Mouse (Mus musculus) erythroblast, adult 5-6 weeks (primary cell): Measurements from ENCODE around the gene Srp68. TPM values are rescaled to one million over a fixed set of nuclear protein-coding genes. Genes with fewer than 3 reads are reported as not detected.

Experiments
- ATAC-seq: replicated peaks from 2 replicates; pipeline ENCODE4 v1.8.0; 2016; ENCODE audit warnings: moderate number of reproducible peaks, mild to moderate bottlenecking, moderate TSS enrichment, inconsistent platforms; ENCODE audit not compliant: poor library complexity, low FRiP score, severe bottlenecking
- total RNA-seq, 2 experiments: library from RNA; stranded (forward) in 1 of 2; stranded (reverse) in 1 of 2; fragments of 150-400 nt in 1 of 2; fragments of 200-764, 138-1000 nt in 1 of 2; gene quantifications; 2 replicates each; pipeline versions ENCODE4 v1.2.3 to v1.2.4; 2015 to 2017; ENCODE audit warnings: low replicate concordance in 2 of 2

Srp68 gene
- total RNA-seq, 2 experiments from 2014 or later = 7.5 to 8.5 TPM

DNA sequence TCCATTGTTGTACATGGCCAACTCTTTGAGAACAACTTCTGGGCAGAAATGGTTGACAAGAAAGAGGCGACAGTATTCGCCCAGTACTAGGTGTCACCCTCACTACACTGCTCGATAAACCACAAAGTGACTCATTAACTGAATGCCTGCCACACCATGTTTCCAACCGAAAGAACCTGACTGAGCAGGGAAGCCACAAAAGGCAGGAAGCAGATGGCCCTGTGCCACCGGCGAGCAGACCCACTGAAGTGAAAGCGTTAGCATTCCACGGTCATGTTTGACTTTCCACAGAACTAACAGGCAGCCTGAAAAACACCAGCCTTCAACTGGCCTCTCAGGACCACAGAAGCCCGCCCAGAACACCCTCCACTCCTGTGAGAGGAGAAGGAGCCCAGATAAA lies 19.4 kb downstream of the Srp68 start:
- no peak for ATAC-seq

DNA sequence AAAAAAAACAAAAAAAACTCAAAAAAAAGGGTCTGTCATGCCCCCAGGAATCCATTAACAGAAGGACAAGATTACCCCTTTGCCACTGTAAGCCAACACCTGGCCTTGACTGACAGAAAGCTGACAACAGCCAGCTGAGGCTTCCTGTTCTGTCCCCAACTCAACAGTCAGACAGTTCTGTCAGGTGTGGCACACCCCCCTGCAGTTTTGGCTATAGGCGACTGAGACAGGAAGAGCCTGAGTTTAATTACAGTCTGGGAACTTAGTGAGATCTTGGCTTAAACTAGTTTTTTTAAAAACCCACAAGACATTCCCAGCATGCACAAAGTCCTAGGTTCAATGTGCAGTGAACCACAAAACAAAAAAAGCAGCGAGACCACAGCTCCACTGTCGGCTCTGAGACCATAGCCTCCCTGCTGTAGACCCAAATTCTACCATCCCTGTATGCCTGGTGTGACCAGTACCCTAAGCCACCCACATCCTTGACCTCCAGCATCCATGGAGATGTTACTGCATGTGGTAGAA lies 20.9 kb downstream of the Srp68 start:
- no peak for ATAC-seq

DNA sequence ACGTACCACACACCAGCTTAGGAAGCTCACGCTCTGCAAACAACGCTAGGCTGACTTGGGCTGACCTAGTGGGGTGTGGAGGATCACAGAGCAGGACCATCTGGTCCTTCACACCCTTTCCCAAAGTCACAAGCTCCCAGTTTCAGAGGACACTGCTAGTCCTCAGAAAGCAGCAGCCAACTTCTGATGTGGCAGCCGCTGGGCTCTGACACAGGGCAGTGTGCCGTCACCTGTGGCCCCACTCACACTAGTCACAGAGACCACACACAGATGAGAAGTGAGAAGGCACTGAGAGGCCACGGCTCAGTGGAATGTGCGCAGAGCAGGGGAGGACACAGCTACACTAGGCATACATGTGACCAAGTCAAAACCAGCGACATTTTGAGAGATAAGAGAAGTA lies 23.1 kb downstream of the Srp68 start:
- ATAC-seq = no peak

DNA sequence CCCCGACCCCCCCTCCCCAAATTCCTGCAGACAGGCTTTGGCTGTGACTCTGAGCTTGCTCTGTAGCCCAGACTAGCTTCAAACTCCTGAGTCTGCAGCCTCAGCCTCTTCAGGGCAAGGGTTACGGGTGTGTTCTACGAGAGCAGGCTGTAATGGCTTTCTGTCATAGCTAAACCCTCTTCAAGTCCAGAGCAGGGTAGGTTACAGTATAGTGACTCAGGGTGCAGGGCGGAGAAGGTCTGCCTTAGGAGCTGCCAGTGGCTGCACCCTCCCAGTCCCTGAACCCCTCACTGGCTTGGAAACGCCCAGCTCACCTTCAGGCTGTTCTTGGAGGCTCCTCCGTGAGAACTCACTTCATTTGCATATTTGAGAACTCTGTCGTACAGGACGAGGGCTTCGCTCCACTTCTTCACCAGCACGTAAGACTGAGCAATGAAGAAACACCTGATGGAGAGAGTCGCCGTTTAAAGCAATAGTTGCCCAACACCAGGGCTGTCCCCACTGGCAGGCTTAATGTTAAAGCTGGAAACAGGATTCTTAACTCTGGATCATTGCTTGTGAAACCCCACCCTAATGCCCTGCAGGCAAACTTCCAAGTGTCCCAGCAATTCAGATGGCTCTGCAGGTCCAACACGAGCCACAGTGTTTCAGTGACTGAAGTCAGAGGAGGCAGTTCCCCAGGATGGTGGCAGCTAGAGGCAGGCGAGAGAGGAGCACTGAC lies 26.4 kb downstream of the Srp68 start:
- ATAC-seq = no peak

DNA sequence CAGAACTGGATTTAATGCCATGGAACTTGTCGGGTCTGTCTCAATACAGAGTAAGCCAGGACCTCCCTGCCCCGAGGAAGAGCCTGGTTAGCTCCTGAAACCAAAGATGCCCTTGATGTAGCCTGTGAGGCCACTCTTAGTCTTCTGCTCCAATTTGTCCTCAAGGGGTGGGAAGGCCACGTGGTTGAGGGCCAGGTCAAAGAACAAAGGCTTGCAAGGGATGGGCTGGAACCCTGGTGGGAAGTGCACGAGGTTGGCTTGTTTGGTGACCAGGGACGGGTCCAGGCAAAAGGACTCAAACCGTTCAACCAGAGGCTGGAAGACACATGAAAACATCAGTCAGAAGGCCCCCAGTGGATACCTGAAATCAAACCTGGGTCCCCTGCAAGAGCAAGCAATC lies 28.4 kb downstream of the Srp68 start:
- ATAC-seq = no peak

DNA sequence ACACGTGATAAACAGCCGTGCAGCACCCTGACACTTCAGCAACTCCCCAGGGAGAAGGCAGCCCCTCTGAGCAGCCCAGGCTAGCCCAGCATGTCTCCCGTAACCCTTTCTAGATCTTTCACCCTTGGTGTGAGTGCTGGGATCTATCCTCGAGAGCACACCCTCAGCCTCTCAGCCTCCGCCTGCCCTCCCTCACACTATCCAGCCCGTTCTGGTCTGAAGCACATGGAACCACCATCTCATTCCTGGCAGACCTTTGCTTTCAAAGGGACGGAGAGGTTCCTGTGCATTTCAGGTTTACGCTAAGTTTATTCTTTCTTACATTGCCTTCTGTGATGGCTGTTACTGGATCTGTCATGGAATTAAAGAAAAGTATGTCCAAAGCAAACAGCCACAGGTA lies 29.4 kb downstream of the Srp68 start:
- ATAC-seq = no peak

DNA sequence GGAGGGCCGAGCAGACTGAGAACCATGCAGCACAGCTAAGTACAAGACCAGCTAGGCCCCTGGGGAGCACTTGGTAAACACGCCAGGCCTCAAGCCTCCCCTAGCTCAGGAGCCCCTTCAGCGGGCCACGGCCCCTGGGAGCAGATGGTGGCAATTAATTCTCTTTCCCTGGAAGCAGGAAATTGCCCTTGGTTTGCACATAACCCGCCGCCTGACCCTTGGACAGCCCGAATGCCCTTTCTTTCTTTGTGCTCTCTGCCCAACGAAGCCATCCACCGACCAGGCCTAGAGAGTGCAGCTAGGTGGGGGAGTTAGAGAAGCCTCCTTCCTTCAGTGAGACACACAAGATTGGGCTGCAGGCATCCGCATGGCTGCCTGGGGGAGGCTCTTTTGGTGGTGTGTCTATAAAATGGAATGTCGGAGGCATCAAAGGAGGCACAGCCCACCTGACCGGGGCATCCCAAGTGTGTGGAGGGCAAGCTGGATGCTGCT lies 32.2 kb downstream of the Srp68 start:
- no peak for ATAC-seq

DNA sequence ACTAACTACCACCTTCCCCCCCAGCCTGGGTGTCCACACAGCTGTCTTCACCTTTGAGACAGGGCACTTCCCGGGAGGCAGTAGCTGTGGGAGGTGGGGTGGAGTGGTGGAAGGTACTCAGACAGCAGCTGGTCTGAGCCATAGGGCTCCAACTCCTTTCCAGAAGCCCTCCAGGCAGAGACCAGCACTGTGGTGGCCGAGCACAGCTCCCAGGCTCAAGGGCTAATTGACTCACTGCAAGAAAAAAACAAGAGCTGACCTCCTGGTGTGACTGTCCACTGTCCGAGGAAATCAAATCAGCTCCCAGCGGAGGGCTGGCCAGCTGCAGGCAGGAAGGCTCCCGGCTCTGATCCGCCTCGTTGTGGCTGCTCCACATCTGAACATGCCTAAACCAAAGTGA lies 34.2 kb downstream of the Srp68 start:
- no peak for ATAC-seq

DNA sequence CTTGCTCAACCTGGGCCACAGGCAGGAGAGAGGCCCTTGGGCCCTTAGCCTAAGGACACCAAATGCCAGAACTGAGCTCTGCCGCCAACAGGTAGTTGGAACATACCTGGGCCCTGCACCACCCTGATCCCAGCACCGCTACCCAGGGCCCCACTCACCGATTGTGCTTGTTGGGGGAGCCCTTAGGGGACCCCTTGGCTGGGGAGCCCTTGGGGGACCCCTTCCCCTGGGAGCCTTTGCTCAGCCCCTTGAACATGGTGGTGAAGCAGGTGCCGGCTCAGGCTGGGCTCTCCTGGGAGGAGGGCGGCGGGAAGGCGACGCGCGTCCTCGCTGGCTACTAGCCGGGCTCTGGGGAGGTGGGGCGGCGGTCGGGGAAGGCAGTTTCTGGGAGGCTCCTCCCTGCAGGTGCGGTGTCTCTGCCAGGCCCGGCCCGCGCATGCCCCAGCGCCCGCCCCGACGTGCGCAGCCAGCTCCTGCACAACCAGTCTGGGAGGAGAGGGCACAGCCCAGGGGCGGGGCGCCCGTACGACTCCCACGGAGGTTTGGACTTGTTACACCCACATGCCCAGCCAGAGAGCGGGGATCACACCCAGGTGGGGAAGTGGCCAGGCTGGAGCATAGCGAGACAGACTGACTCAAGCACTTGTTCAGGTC lies 36.1 kb downstream of the Srp68 start, which contains the start of gene Evpl:
Gene Evpl (minus strand): TSS at position 336 of the 654 bp plus-strand sequence.
- peak; percentile 47 for ATAC-seq

DNA sequence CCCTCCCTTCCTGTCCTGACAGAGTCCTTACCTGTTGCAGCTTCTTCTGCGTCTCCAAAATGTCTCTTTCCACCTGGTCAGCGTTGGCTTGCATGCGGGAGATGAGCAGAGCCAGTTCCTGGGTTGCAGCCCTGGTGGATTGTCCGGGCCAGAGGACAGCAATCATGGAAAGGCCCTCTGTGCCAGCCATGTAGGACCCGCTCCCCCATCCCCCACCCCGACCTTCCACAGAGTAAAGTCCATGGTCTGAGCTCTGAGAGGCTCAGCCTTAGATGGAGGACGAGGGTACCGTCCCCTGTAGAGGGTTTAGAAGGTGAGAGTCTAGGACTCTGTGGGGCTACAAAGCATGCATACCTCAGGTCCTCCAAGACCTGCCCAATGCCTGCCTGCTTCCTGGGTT lies 39.1 kb downstream of the Srp68 start:
- ATAC-seq = no peak

DNA sequence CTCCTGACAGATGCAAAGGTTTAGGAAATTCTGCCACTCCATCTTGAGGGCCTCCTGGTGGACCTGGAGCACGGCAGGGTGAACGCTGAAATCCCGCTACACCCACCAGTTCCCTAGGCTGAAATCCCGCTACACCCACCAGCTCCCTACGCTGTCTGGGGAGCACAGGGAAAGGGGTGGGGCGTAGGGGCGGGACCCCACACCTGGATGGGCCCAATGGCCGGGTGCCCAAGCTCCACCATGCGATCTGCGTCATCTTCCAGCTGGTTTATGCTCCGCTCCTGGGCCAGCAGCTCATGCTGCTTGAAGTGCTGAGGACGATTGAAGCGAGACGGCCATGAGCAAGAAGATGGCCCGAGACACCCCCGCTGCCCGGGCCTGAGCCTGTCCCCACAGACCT lies 41.6 kb downstream of the Srp68 start:
- no peak for ATAC-seq

DNA sequence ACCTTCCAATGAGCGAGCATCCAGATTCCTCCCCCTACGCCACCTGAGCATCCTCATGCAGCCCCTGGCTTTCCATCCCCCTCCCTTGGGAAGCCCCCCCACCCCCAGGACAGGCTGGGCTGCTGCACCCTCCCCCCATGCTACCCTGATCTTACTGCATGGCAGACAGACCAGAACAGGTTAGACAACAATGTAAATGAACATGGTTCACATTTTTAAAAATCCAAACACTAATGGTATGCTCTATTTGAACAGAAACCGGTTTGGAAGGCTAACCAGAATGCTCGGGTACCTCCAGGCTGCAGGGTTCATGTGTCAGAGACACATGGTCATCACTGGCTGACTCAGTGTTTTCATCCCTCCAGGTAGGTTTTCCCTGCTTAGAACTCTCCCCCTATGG lies 45.3 kb downstream of the Srp68 start:
- ATAC-seq = no peak

DNA sequence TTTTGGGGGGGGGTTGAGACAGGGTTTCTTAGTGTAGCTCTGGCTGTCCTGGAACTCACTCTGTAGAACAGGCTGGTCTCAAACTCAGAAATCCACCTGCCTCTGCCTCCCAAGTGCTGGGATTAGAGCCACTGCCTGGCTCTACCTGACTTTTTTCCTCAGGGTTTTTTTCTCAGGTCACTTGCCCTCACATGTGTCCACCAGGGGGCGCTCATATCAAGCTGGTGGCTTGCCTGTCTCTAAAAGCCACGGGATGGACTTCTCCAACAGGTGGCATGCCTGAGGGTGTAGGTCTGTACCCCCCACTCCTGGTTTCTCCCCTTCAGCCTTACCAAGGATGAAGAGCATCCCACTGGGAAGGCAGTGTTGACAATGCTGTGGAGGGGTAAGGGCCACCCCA lies 47.6 kb downstream of the Srp68 start:
- peak; percentile 65 for ATAC-seq

DNA sequence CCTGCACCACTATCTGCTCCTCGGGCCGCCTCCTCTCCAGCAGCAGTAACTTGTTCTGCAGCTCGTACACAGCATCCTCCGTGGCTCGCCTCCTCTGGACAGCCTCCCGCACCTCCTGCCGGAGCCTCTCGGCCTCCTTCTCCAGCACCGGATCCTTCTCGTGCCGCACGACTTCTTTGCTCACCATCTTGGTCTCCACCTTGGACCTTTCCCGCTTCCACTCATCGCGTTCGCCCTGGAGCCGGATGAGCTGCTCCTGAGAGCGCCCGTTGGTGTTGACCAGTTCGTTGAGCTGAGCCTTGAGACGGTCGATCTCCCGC lies 51.3 kb downstream of the Srp68 start:
- ATAC-seq = no peak

DNA sequence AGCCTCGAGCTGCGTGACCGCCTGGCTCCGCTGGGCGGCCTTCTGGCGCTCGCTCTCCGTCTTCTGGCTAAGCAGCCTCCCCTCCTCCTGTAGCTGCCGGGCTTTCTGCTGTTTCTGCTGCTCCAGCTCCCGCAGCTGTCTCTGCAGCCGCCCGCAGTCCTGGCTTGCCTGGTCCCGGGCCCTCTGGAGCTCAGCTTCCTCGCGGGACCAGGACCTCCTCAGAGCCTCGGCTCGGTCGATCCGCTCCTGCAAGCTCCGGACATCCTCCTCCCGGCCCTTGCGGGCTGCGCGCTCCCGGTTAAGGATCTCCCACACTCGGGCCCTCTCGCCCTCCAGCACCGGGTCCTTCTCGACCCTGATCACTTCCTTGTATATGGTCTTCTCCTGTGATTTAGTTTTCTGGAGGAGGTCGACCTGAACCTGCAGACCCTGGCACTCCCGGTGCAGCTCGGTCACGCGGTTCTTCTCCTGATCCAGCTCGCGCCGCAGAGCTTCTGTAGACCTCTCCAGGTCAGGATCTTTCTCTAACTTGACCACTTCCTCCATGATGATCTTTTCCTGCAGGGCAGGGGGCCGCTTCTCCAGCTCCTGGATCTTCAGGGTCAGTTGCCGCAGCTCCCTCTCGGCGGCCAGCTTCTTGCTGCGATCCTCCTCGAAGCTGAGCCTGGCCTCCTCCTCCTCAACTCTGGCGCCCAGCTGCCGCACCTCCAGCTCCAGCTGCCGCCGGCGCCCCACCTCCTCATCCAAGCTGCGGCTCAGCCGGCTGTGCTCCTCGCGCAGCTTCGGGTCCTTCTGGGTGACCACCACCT lies 51.9 kb downstream of the Srp68 start:
- no peak for ATAC-seq

DNA sequence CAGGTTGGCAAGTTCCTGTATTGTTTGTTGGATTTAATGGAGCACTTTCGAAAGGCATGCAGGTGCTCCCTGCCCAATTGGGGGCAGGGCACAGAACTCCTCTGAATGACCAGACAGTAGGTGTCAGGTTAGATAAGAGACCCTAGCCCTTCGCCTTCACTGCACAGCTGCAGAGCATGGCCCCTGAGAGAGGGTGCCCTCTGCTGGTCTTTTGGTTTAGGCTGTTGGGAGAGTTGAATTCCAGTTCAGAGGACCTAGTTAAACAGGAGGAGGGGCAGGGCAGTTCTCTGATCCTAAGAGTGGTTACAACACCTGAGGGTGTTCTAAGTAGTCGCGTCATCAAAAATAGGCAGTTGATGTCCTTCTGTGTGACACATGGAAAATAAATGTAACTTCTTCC lies 54.1 kb downstream of the Srp68 start:
- no peak for ATAC-seq

DNA sequence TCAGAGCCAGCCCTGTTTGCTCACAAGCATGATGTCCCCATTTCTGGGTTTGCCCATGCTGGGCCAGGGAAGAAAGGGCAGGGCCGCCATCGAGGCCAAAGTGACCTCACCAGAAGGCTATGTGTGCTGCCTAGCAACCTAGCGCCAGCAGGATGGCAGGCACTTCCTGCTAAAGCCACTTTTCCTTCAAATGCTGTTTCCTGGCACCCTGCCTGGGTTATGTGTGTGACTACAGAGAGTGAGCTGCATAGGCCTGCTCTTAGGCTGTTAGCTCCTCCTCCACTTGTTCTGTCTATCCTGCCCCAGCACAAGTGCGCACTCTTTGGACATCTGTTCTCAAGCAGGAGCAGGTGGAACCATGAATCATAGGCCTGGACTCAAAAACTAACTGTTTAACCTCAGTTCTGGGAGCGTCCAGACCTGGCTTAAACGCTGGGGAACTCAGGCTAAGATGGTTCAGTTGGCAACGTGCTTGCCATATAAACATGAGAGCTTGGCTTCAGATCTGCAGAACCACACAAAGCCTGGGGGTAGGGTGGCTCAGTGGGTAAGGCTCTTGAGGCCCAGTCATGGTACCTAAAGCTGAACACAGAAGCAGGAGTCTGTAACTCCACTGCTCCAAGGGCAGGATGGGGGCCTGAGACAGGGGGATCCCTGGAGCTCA lies 55.1 kb downstream of the Srp68 start:
- ATAC-seq = no peak

DNA sequence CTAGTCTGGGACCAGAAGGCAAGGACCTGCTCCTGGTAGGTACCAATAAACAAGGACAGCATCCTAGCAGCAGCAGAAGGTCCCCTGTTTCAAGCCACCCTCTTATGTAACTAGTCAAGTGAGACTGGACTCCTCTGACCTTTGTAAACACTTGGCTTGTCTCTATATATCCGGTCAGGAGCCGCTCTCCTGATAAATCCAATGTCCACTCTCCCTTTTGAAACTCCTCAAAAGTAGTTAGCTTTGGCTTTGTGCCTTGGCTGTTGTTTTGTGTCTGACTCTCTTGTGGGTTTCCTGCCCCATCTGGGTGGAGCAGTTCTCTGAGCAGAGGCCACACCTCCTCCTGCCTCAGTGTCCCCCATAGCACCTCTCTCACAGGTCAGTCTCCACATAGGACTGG lies 55.8 kb downstream of the Srp68 start:
- ATAC-seq = no peak

DNA sequence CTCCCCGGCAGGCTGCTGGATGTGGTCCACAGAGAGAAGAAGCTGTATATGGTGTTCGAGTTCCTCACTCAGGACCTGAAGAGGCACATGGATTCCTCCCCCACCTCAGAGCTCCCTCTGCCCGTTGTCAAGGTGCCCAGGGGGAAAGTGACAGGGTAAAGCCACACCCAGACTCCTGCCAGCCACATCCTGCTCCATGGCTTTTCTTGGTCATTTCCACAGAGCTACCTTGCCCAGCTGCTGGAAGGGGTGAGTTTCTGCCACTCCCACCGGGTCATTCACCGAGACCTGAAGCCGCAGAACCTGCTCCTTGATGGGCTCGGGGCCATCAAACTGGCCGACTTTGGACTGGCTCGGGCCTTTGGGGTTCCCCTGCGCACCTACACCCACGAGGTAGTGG lies 57.5 kb downstream of the Srp68 start:
- ATAC-seq = no peak

DNA sequence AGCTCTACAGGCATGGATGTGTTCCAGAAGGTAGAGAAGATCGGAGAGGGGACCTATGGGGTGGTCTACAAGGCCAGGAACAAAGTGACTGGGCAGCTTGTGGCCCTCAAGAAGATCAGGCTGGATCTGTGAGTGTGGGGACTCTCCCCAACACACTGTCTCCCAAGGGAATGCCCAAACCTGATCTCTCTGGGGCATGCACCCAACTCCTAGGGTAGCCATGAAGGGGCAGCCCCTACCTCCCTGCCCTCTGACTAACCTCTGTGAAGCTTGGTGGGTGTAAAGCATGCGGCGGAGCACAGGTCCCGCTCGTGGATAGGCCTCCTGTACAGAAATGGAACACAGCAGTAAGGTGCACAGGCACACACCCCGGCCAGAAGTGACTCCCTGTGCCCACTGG lies 58.0 kb downstream of the Srp68 start:
- no peak for ATAC-seq
